Mouse (Mus musculus) heart, embryonic 13.5 days (tissue): ENCODE measurements around the gene Sdsl. TPM values are rescaled to one million over a fixed set of nuclear protein-coding genes. Genes with fewer than 3 reads are reported as not detected.

Experiments
- ATAC-seq: fragments of 200-750 bp; cut with Nextera tagmentation; 2 replicates; pipeline ENCODE4 v1.8.0; 2017; ENCODE audit warnings: moderate TSS enrichment; ENCODE audit not compliant: insufficient number of reproducible peaks, low FRiP score, low TSS enrichment; ENCODE audit errors: extremely low read depth
- H3K27ac ChIP-seq: fragments of 300-500 bp; sonication (generic); replicated peaks from 2 replicates; pipeline ENCODE4 v1.5.1; 2015; ENCODE audit warnings: moderate library complexity, mild to moderate bottlenecking, inconsistent platforms
- H3K27me3 ChIP-seq: fragments of 300-500 bp; sonication (generic); replicated peaks from 2 replicates; pipeline ENCODE4 v1.6.1; 2015; ENCODE audit warnings: mild to moderate bottlenecking, inconsistent platforms
- H3K36me3 ChIP-seq: fragments of 300-500 bp; sonication (generic); 2 replicates; pipeline ENCODE4 v1.6.1; 2015; ENCODE audit warnings: mild to moderate bottlenecking, inconsistent platforms
- H3K4me1 ChIP-seq: fragments of 300-500 bp; sonication (generic); 2 replicates; pipeline ENCODE4 v1.6.1; 2015; ENCODE audit warnings: inconsistent platforms
- H3K4me2 ChIP-seq: fragments of 300-500 bp; sonication (generic); 2 replicates; pipeline ENCODE4 v1.6.1; 2015; ENCODE audit warnings: inconsistent platforms, mild to moderate bottlenecking, moderate library complexity
- H3K4me3 ChIP-seq: fragments of 300-500 bp; sonication (generic); 2 replicates; pipeline ENCODE4 v1.5.1; 2015; ENCODE audit warnings: moderate library complexity, mild to moderate bottlenecking, inconsistent platforms
- H3K9ac ChIP-seq: fragments of 300-500 bp; sonication (generic); 2 replicates; pipeline ENCODE4 v1.6.1; 2015; ENCODE audit warnings: inconsistent platforms, mild to moderate bottlenecking, moderate library complexity
- H3K9me3 ChIP-seq: fragments of 300-500 bp; sonication (generic); 2 replicates; pipeline ENCODE4 v1.6.1; 2016; ENCODE audit warnings: inconsistent platforms
- WGBS: fragments of 180-500 bp; shearing (Covaris S2); methylation state at CpG from one replicate; pipeline ENCODE4 v1.1.7; 2015; ENCODE audit warnings: mixed read lengths; 5-methylcytosine and 5-hydroxymethylcytosine counted together
- polyA plus RNA-seq: library from polyadenylated mRNA; unstranded; fragments of >200 nt; fragmentation: Nextera tagmentation; extraction: Ambion mirVana; gene quantifications from 2 replicates; pipeline ENCODE4 v1.2.1, GENCODE M21; 2015

The Sdsl gene
- polyA plus RNA-seq, 1 experiment from 2014 or later, result 10.9 TPM

- Histone ChIP-seq H3K4me2 (no peak overlapping the region), H3K36me3 (no peaks in the 10 kb centered on the region), H3K4me1 (peaks cover 12% of the 10 kb centered on the region), H3K27me3 (peaks cover 17% of the 10 kb centered on the region; the same call in 1 of the 2 replicates), H3K9ac (no peak overlapping the region), H3K4me3 (no peak overlapping the region), H3K27ac (no peak overlapping the region), H3K9me3 (no peaks in the 10 kb centered on the region)
- 48% methylated on average over 4 of the region's 4 CpGs for WGBS
- no peak for ATAC-seq
Measured at GRCm38 (mm10) chr5:120471538-120471937, 1.1 kb downstream of the Sdsl start.

GRCm38 (mm10) chr5:120468830-120469229, 3.8 kb downstream of the Sdsl start:
- WGBS, result 78% methylated on average over 6 of the region's 6 CpGs
- Histone ChIP-seq H3K4me1 (peaks cover 16% of the 10 kb centered on the region), H3K4me2 (no peak overlapping the region), H3K27ac (no peak overlapping the region), H3K36me3 (no peaks in the 10 kb centered on the region), H3K4me3 (no peak overlapping the region), H3K27me3 (peaks cover 15% of the 10 kb centered on the region), H3K9me3 (no peaks in the 10 kb centered on the region), H3K9ac (no peak overlapping the region)
- ATAC-seq, result no peak

GRCm38 (mm10) chr5:120468336-120468735, 4.3 kb downstream of the Sdsl start:
- Histone ChIP-seq H3K4me3 (no peak overlapping the region), H3K9me3 (no peaks in the 10 kb centered on the region), H3K27me3 (peaks cover 20% of the 10 kb centered on the region), H3K9ac (no peak overlapping the region), H3K36me3 (no peaks in the 10 kb centered on the region), H3K4me2 (no peak overlapping the region), H3K4me1 (peaks cover 16% of the 10 kb centered on the region), H3K27ac (no peak overlapping the region)
- 66% methylated on average over 5 of the region's 5 CpGs for WGBS
- ATAC-seq, result no peak

- Histone ChIP-seq H3K9me3 (no peaks in the 10 kb centered on the region), H3K27ac (peak overlapping the region; percentile 57), H3K4me1 (peaks cover 16% of the 10 kb centered on the region), H3K4me2 (peak overlapping the region; percentile 64), H3K9ac (peak overlapping the region; percentile 75), H3K27me3 (peaks cover 25% of the 10 kb centered on the region), H3K36me3 (no peaks in the 10 kb centered on the region), H3K4me3 (peak overlapping the region; percentile 53)
- ATAC-seq, result no peak
- WGBS, result 6% methylated on average over 4 of the region's 4 CpGs
Measured at GRCm38 (mm10) chr5:120467026-120467425, 5.6 kb downstream of the Sdsl start.

- Histone ChIP-seq H3K27me3 (peaks cover 34% of the 10 kb centered on the region), H3K4me2 (no peak overlapping the region), H3K9ac (no peak overlapping the region), H3K36me3 (no peaks in the 10 kb centered on the region), H3K4me1 (peaks cover 16% of the 10 kb centered on the region), H3K4me3 (no peak overlapping the region), H3K27ac (peak overlapping the region; percentile 48; the same call in 1 of the 2 replicates), H3K9me3 (no peaks in the 10 kb centered on the region)
- peak; percentile 43; the same call in 1 of the 2 replicates for ATAC-seq
- WGBS, result 36% methylated on average over 6 of the region's 6 CpGs
Measured at GRCm38 (mm10) chr5:120465860-120466259, 6.8 kb downstream of the Sdsl start.

- Histone ChIP-seq H3K27ac (no peak overlapping the region), H3K36me3 (no peaks in the 10 kb centered on the region), H3K27me3 (peaks cover 39% of the 10 kb centered on the region), H3K4me2 (no peak overlapping the region), H3K4me1 (peaks cover 16% of the 10 kb centered on the region), H3K9me3 (no peaks in the 10 kb centered on the region), H3K9ac (no peak overlapping the region), H3K4me3 (no peak overlapping the region)
- 44% methylated on average over 5 of the region's 5 CpGs for WGBS
- ATAC-seq, result no peak
Measured at GRCm38 (mm10) chr5:120465062-120465461, 7.5 kb downstream of the Sdsl start.

- H3K36me3 ChIP-seq, result no peaks in the 10 kb centered on the region
- H3K27ac ChIP-seq, result no peak overlapping the region
- ATAC-seq, result no peak
- peaks cover 45% of the 10 kb centered on the region for H3K27me3 ChIP-seq
- H3K9ac ChIP-seq, result no peak overlapping the region
- 70% methylated on average over 4 of the region's 4 CpGs for WGBS
- H3K4me1 ChIP-seq, result peaks cover 16% of the 10 kb centered on the region
- no peak overlapping the region for H3K4me2 ChIP-seq
- no peak overlapping the region for H3K4me3 ChIP-seq
- H3K9me3 ChIP-seq, result no peaks in the 10 kb centered on the region
Measured at GRCm38 (mm10) chr5:120464321-120464720, 8.3 kb downstream of the Sdsl start.

- H3K27me3 ChIP-seq, result peaks cover 54% of the 10 kb centered on the region
- H3K27ac ChIP-seq, result no peak overlapping the region
- H3K4me1 ChIP-seq, result peaks cover 14% of the 10 kb centered on the region
- no peak overlapping the region for H3K9ac ChIP-seq
- no peak for ATAC-seq
- no peaks in the 10 kb centered on the region for H3K9me3 ChIP-seq
- no peaks in the 10 kb centered on the region for H3K36me3 ChIP-seq
- 71% methylated on average over 15 of the region's 15 CpGs for WGBS
- H3K4me3 ChIP-seq, result no peak overlapping the region
- H3K4me2 ChIP-seq, result no peak overlapping the region
Measured at GRCm38 (mm10) chr5:120461902-120462301, 10.7 kb downstream of the Sdsl start.

GRCm38 (mm10) chr5:120459133-120459532, 13.5 kb downstream of the Sdsl start:
- no peak overlapping the region for H3K27ac ChIP-seq
- H3K4me2 ChIP-seq, result no peak overlapping the region
- WGBS, result 63% methylated on average over 9 of the region's 10 CpGs
- H3K27me3 ChIP-seq, result peaks cover 77% of the 10 kb centered on the region
- no peaks in the 10 kb centered on the region for H3K4me1 ChIP-seq
- no peak overlapping the region for H3K4me3 ChIP-seq
- H3K9me3 ChIP-seq, result no peaks in the 10 kb centered on the region
- no peak overlapping the region for H3K9ac ChIP-seq
- H3K36me3 ChIP-seq, result no peaks in the 10 kb centered on the region
- no peak for ATAC-seq

GRCm38 (mm10) chr5:120457628-120458027, 15.0 kb downstream of the Sdsl start:
- ATAC-seq, result no peak
- WGBS, result 5% methylated on average over 9 of the region's 9 CpGs
- H3K36me3 ChIP-seq, result no peaks in the 10 kb centered on the region
- H3K4me3 ChIP-seq, result no peak overlapping the region
- no peaks in the 10 kb centered on the region for H3K9me3 ChIP-seq
- no peak overlapping the region for H3K27ac ChIP-seq
- H3K4me1 ChIP-seq, result no peaks in the 10 kb centered on the region
- peaks cover 74% of the 10 kb centered on the region for H3K27me3 ChIP-seq
- no peak overlapping the region for H3K4me2 ChIP-seq
- H3K9ac ChIP-seq, result no peak overlapping the region

GRCm38 (mm10) chr5:120456841-120457554, 15.6 kb downstream of the Sdsl start:
- no peak overlapping the region for H3K9ac ChIP-seq
- H3K36me3 ChIP-seq, result no peaks in the 10 kb centered on the region
- H3K27ac ChIP-seq, result no peak overlapping the region
- ATAC-seq, result no peak
- peaks cover 71% of the 10 kb centered on the region for H3K27me3 ChIP-seq
- WGBS, result 42% methylated on average over 7 of the region's 7 CpGs
- H3K4me1 ChIP-seq, result no peaks in the 10 kb centered on the region
- H3K9me3 ChIP-seq, result no peaks in the 10 kb centered on the region
- no peak overlapping the region for H3K4me3 ChIP-seq
- H3K4me2 ChIP-seq, result no peak overlapping the region

GRCm38 (mm10) chr5:120456253-120456652, 16.4 kb downstream of the Sdsl start:
- Histone ChIP-seq H3K27me3 (peaks cover 68% of the 10 kb centered on the region), H3K9ac (no peak overlapping the region), H3K9me3 (no peaks in the 10 kb centered on the region), H3K36me3 (no peaks in the 10 kb centered on the region), H3K4me2 (no peak overlapping the region), H3K27ac (no peak overlapping the region), H3K4me3 (no peak overlapping the region), H3K4me1 (no peaks in the 10 kb centered on the region)
- no peak for ATAC-seq
- WGBS, result 0% methylated on average over 1 of the region's 1 CpGs
